Mouse (Mus musculus) CH12.LX (cell line): ENCODE measurements around the gene Tyms. TPM values are rescaled to one million over a fixed set of nuclear protein-coding genes. Genes with fewer than 3 reads are reported as not detected.

Experiments used
- DNase-seq: peaks from one replicate; pipeline ENCODE4 v3.0.0-alpha.2; 2013; ENCODE audit errors: extremely low read depth
- H3K27ac ChIP-seq: 2 replicates; pipeline ENCODE4 v1.5.1; 2012; ENCODE audit warnings: low read depth, mild to moderate bottlenecking, control low read depth, moderate library complexity; ENCODE audit not compliant: insufficient read depth
- H3K27me3 ChIP-seq: replicated peaks from 2 replicates; pipeline ENCODE3; 2012; ENCODE audit warnings: inconsistent platforms
- H3K36me3 ChIP-seq, 2 experiments: replicated peaks in 1 of 2; 2 replicates each; pipeline versions ENCODE3 to v1.6.1; 2012; ENCODE audit warnings: inconsistent platforms in 1 of 2, low read length in 1 of 2, mild to moderate bottlenecking in 1 of 2, mixed read lengths in 1 of 2, moderate library complexity in 1 of 2; ENCODE audit not compliant: control insufficient read depth in 1 of 2, insufficient read depth in 1 of 2
- H3K4me1 ChIP-seq, 2 experiments: 2 replicates each; pipeline ENCODE4 v1.6.1; 2012; ENCODE audit warnings: inconsistent platforms in 1 of 2, moderate library complexity in 1 of 2; ENCODE audit not compliant: insufficient read depth in 2 of 2, control insufficient read depth in 1 of 2
- H3K4me2 ChIP-seq: 2 replicates; pipeline ENCODE4 v1.6.1; 2012; ENCODE audit warnings: low read depth, mild to moderate bottlenecking, control low read depth; ENCODE audit not compliant: poor library complexity, insufficient read depth, severe bottlenecking
- H3K4me3 ChIP-seq, 3 experiments: fragments of 150-350 bp in 1 of 3; sonication (generic) in 1 of 3; replicated peaks in 1 of 3; 2 replicates each; pipeline versions ENCODE3 to v1.5.1; 2011 to 2012; ENCODE audit warnings: low read depth in 2 of 3, low read length in 2 of 3, mild to moderate bottlenecking in 2 of 3, moderate library complexity in 2 of 3, control low read depth in 1 of 3, improper control_type of control experiment in 1 of 3, inconsistent platforms in 1 of 3, mixed read lengths in 1 of 3; ENCODE audit not compliant: poor library complexity in 1 of 3
- H3K79me2 ChIP-seq: replicated peaks from 2 replicates; pipeline ENCODE4 v1.6.1; 2012; ENCODE audit warnings: mild to moderate bottlenecking, moderate library complexity; ENCODE audit not compliant: control insufficient read depth, poor library complexity, insufficient read depth, severe bottlenecking; ENCODE audit errors: extremely low read depth
- H3K9ac ChIP-seq: 2 replicates; pipeline ENCODE4 v1.6.1; 2012; ENCODE audit warnings: low read depth, mild to moderate bottlenecking, control low read depth, moderate library complexity; ENCODE audit not compliant: insufficient read depth
- H3K9me3 ChIP-seq: replicated peaks from 2 replicates; pipeline ENCODE3; 2012; ENCODE audit warnings: low read length, inconsistent platforms, mixed read lengths
- BHLHE40 ChIP-seq: IDR thresholded peaks from 2 replicates; pipeline ENCODE4 v1.6.1; 2011; ENCODE audit warnings: mild to moderate bottlenecking, low read depth, low read length, improper control_type of control experiment
- CHD1 ChIP-seq: IDR thresholded peaks from 2 replicates; pipeline ENCODE4 v1.6.1; 2012; ENCODE audit warnings: low read depth, low read length, improper control_type of control experiment, inconsistent platforms
- CHD2 ChIP-seq: IDR thresholded peaks from 2 replicates; pipeline ENCODE4 v1.6.1; 2011; ENCODE audit warnings: low read length, improper control_type of control experiment
- CTCF ChIP-seq, 2 experiments: IDR thresholded peaks in 1 of 2; conservative IDR thresholded peaks in 1 of 2; 2 replicates each; pipeline ENCODE4 v1.5.1; 2011 to 2012; ENCODE audit warnings: low read depth in 2 of 2, low read length in 2 of 2, improper control_type of control experiment in 1 of 2, inconsistent platforms in 1 of 2, mild to moderate bottlenecking in 1 of 2, moderate library complexity in 1 of 2
- ETS1 ChIP-seq: conservative IDR thresholded peaks from 2 replicates; pipeline ENCODE4 v1.6.1; 2012; ENCODE audit warnings: low read depth, mild to moderate bottlenecking, inconsistent platforms, low read length, improper control_type of control experiment, moderate library complexity
- GABPA ChIP-seq: IDR thresholded peaks from 2 replicates; pipeline ENCODE4 v1.6.1; 2012; ENCODE audit warnings: low read depth, low read length, improper control_type of control experiment, inconsistent platforms; ENCODE audit not compliant: insufficient replicate concordance
- IRF4 ChIP-seq: IDR thresholded peaks from 2 replicates; pipeline ENCODE4 v1.6.1; 2014; ENCODE audit warnings: low read depth, mild to moderate bottlenecking, inconsistent platforms, low read length, improper control_type of control experiment
- JUN ChIP-seq: IDR thresholded peaks from 2 replicates; pipeline ENCODE4 v1.6.1; 2011; ENCODE audit warnings: low read depth, mild to moderate bottlenecking, low read length, improper control_type of control experiment, moderate library complexity; ENCODE audit not compliant: insufficient read depth
- JUND ChIP-seq: conservative IDR thresholded peaks from 2 replicates; pipeline ENCODE4 v1.6.1; 2011; ENCODE audit warnings: low read depth, low read length, improper control_type of control experiment
- MAZ ChIP-seq: IDR thresholded peaks from 2 replicates; pipeline ENCODE4 v1.6.1; 2012; ENCODE audit warnings: low read depth, mild to moderate bottlenecking, inconsistent platforms, low read length, improper control_type of control experiment, moderate library complexity
- MXI1 ChIP-seq: IDR thresholded peaks from 2 replicates; pipeline ENCODE4 v1.6.1; 2011; ENCODE audit warnings: mild to moderate bottlenecking, low read depth, low read length, improper control_type of control experiment
- MYC ChIP-seq: IDR thresholded peaks from 2 replicates; pipeline ENCODE4 v1.6.1; 2011; ENCODE audit warnings: low read depth, mild to moderate bottlenecking, improper control_type of control experiment, low read length
- NRF1 ChIP-seq: IDR thresholded peaks from 2 replicates; pipeline ENCODE4 v1.6.1; 2014; ENCODE audit warnings: low read depth, mild to moderate bottlenecking, inconsistent platforms, low read length, improper control_type of control experiment, moderate library complexity
- PAX5 ChIP-seq: IDR thresholded peaks from 2 replicates; pipeline ENCODE4 v1.6.1; 2012; ENCODE audit warnings: low read length, inconsistent platforms, mixed read lengths
- POLR2A ChIP-seq: IDR thresholded peaks from 2 replicates; pipeline ENCODE4 v1.6.1; 2011; ENCODE audit warnings: low read depth, mild to moderate bottlenecking, improper control_type of control experiment, low read length
- RAD21 ChIP-seq: IDR thresholded peaks from 2 replicates; pipeline ENCODE4 v1.6.1; 2011; ENCODE audit warnings: low read depth, mild to moderate bottlenecking, low read length, improper control_type of control experiment, moderate library complexity
- SMC3 ChIP-seq: IDR thresholded peaks from 2 replicates; pipeline ENCODE4 v1.6.1; 2011; ENCODE audit warnings: low read depth, low read length, improper control_type of control experiment
- UBTF ChIP-seq: IDR thresholded peaks from 2 replicates; pipeline ENCODE4 v1.6.1; 2012; ENCODE audit warnings: low read depth, mild to moderate bottlenecking, inconsistent platforms, low read length, improper control_type of control experiment, moderate library complexity
- USF1 ChIP-seq: IDR thresholded peaks from 2 replicates; pipeline ENCODE4 v1.6.1; 2014; ENCODE audit warnings: low read depth, mild to moderate bottlenecking, inconsistent platforms, low read length, improper control_type of control experiment
- ZC3H11A ChIP-seq: IDR thresholded peaks from 2 replicates; pipeline ENCODE4 v1.6.1; 2012; ENCODE audit warnings: low read depth, mild to moderate bottlenecking, inconsistent platforms, low read length, improper control_type of control experiment
- ZKSCAN1 ChIP-seq: IDR thresholded peaks from 2 replicates; pipeline ENCODE4 v1.6.1; 2012; ENCODE audit warnings: low read depth, inconsistent platforms, low read length, improper control_type of control experiment, borderline replicate concordance
- ZNF384 ChIP-seq: IDR thresholded peaks from 2 replicates; pipeline ENCODE4 v1.6.1; 2012; ENCODE audit warnings: low read depth, low read length, improper control_type of control experiment, inconsistent platforms
- dilution Hi-C: fragments of 300-500 bp; cut with MboI; formaldehyde crosslinking; loops from 2 replicates; pipeline ENCODE4 v1.14.3; 2020; ENCODE audit warnings: low sequenced_read_pairs; ENCODE audit not compliant: extremely low pct_unique_long_range_greater_than_20kb, extremely low pct_ligation_motif_present
- in situ Hi-C: fragments of 300-500 bp; cut with MboI; formaldehyde crosslinking; loops from 3 replicates; pipeline ENCODE4 v1.14.3; 2019; ENCODE audit warnings: low sequenced_read_pairs, low pct_ligation_motif_present, low pct_unique_long_range_greater_than_20kb, mixed read lengths
- polyA plus RNA-seq: library from polyadenylated mRNA; unstranded; fragments of >175 nt; gene quantifications from 2 replicates; pipeline ENCODE4 v1.2.1, GENCODE M21; 2012; ENCODE audit warnings: low read depth; ENCODE audit not compliant: insufficient read length
- total RNA-seq, 2 experiments: library from RNA; depleted of rRNA; stranded (reverse); fragments of 300-350 nt in 1 of 2; fragments of >200 nt in 1 of 2; gene quantifications; 2 replicates each; pipeline ENCODE4 v1.2.3; 2012 to 2014

The Tyms gene
- total and polyA plus RNA-seq, 3 experiments = 153 to 260 (median 193) TPM

DNA sequence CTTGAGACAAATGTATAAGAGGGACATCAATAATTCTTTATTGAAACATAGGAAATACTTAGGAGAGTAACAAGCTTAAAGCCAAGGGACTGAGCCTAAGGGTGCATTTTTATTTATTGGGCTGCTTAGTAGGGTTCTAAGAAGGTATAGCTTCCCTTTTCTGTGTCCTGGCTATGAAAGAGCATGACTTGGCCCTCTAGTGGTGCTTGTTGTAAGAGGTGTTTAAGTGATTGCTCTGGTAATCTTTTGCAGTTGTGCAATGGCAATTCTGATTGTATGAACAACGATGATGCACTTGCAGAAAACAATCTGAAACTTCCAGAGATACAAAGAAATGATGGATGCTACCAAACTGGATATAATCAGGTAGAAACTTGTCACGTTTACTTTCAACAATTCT is 58.8 kb downstream of the Tyms start:
- Histone ChIP-seq H3K4me3 (peak overlapping the region in 1 of 3 experiments; percentile 57), H3K9ac (peak overlapping the region; percentile 77; the same call in 1 of the 2 replicates), H3K27me3 (no peaks in the 10 kb centered on the region), H3K36me3 (peaks cover 0 to 2% of the 10 kb centered on the region in 2 experiments), H3K79me2 (peaks cover 3% of the 10 kb centered on the region), H3K4me1 (peaks cover 7 to 19% of the 10 kb centered on the region in 2 experiments), H3K27ac (no peak overlapping the region), H3K9me3 (no peaks in the 10 kb centered on the region), H3K4me2 (peak overlapping the region; percentile 56)
- no peak for TF ChIP-seq PAX5
- TF ChIP-seq CHD1 = 0 out of 2 replicates have a peak, but pooled peaks have one; percentile 53
- peak; percentile 52 to 85; a peak in 2 of 4 replicates for TF ChIP-seq CTCF (conservative IDR thresholded peaks at IDR 0.05 in 1 of 2, IDR thresholded peaks at IDR 0.05 in 1 of 2; ENCODE audit: low read depth in 2 of 2, low read length in 2 of 2)
- TF ChIP-seq USF1 = no peak
- TF ChIP-seq IRF4 = 0 out of 2 replicates have a peak, but pooled peaks have one; percentile 19
- TF ChIP-seq ETS1 = no peak
- no peak for TF ChIP-seq NRF1
- TF ChIP-seq POLR2A = no peak
- no peak for TF ChIP-seq MYC
- TF ChIP-seq BHLHE40 = no peak
- no peak for TF ChIP-seq JUN
- TF ChIP-seq ZNF384 = no peak
- peak; percentile 63; the same call in 1 of the 2 replicates for TF ChIP-seq ZKSCAN1
- TF ChIP-seq MAZ = no peak
- TF ChIP-seq JUND = peak; percentile 27; the same call in 1 of the 2 replicates
- TF ChIP-seq UBTF = no peak
- no peak for TF ChIP-seq GABPA
- TF ChIP-seq RAD21 = peak; percentile 81
- peak; percentile 22; the same call in 1 of the 2 replicates for TF ChIP-seq MXI1
- TF ChIP-seq CHD2 = no peak
- TF ChIP-seq ZC3H11A = peak; percentile 73
- peak; percentile 91 for TF ChIP-seq SMC3
- dilution Hi-C loops = no loop called here
- in situ Hi-C loops = loop anchor here (25.0 kb wide), 1 partner anchor 177 kb away; no protein-coding TSS in a partner anchor
- DNase-seq = peak; percentile 72
